Mouse (Mus musculus) myocyte (in vitro differentiated cells): Measurements from ENCODE around the gene AC153137.1.

ENCODE experiments used
- E2F4 ChIP-seq: IDR thresholded peaks from one replicate; pipeline ENCODE4 v1.6.1; 2011; ENCODE audit warnings: mild to moderate bottlenecking, control low read depth, moderate library complexity; ENCODE audit not compliant: insufficient read depth
- REST ChIP-seq: IDR thresholded peaks from one replicate; pipeline ENCODE4 v1.6.1; 2011; ENCODE audit warnings: mild to moderate bottlenecking, control low read depth, moderate library complexity; ENCODE audit not compliant: insufficient read depth, insufficient read length

GRCm38 (mm10) chr1:30936488-30936887, 41.3 kb downstream of the AC153137.1 start:
- TF ChIP-seq REST (no peak), E2F4 (no peak)
